Mouse (Mus musculus) heart, adult 18-20 months (tissue): ENCODE measurements around the gene Gm10181. TPM values are rescaled to one million over a fixed set of nuclear protein-coding genes. Genes with fewer than 3 reads are reported as not detected.

ENCODE experiments used
- total RNA-seq, 2 experiments: library from RNA; stranded (reverse); gene quantifications; 2 replicates each; pipeline ENCODE4 v1.2.3; 2021

Gene Gm10181
- total RNA-seq, 2 experiments from 2014 or later, result not detected

Other genes starting within 250 kb of the Gm10181 start
- 10 to 100 TPM; 33.0 to 34.9 TPM for gene Herpud2, start 62.4 kb downstream of the Gm10181 start, total RNA-seq
- gene Sept7, start 163.0 kb downstream of the Gm10181 start, total RNA-seq, result 100 to 1,000 TPM; 114 to 115 TPM